Mouse (Mus musculus) heart, postnatal 0 days (tissue): Measurements from ENCODE around the gene Mbtps2.

Experiments
- CTCF ChIP-seq: IDR thresholded peaks from 2 replicates; pipeline ENCODE4 v1.5.1; 2016; ENCODE audit warnings: antibody characterized with exemption, control low read depth, low read depth
- EP300 ChIP-seq: IDR thresholded peaks from 2 replicates; pipeline ENCODE4 v1.6.1; 2016; ENCODE audit warnings: antibody characterized with exemption, low read depth

DNA sequence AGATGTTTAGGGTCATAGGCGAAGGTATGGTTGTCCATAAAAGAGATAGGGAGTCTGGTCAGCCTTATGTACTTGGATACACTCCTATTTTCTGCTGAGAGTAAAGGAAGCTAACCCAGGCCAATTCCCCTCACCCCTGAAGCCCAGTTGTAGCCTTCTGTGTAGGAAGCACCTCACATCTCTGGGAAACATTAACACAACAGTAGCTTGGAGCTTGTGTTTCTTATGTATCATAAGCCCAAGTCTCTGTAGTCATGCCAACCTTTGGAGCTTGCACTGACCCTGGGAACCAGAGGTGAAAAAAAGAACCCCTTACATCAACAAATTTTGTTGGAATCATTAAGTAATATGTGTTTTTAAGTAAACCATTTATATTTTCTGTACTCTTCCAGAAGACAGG is 38.7 kb upstream of the Mbtps2 start:
- TF ChIP-seq CTCF (no peak), EP300 (no peak)
